Mouse (Mus musculus) lung, embryonic 14.5 days (tissue): ENCODE measurements around the gene Mapk8ip1. TPM values are rescaled to one million over a fixed set of nuclear protein-coding genes. Genes with fewer than 3 reads are reported as not detected.

Experiments
- ATAC-seq: fragments of 200-750 bp; cut with Nextera tagmentation; 2 replicates; pipeline ENCODE4 v1.8.0; 2017; ENCODE audit warnings: mild to moderate bottlenecking, moderate TSS enrichment, moderate library complexity; ENCODE audit not compliant: insufficient read depth
- DNase-seq: peaks from one replicate; pipeline ENCODE4 v3.0.0-alpha.2; 2015
- H3K27ac ChIP-seq: fragments of 300-500 bp; sonication (generic); 2 replicates; pipeline ENCODE4 v1.5.1; 2014; ENCODE audit warnings: low read depth, mild to moderate bottlenecking, moderate library complexity
- H3K27me3 ChIP-seq: fragments of 300-500 bp; sonication (generic); 2 replicates; pipeline ENCODE4 v1.6.1; 2014; ENCODE audit warnings: low read length, control low read depth; ENCODE audit not compliant: insufficient read depth
- H3K36me3 ChIP-seq: fragments of 300-500 bp; sonication (generic); 2 replicates; pipeline ENCODE4 v1.6.1; 2014; ENCODE audit warnings: control low read depth; ENCODE audit not compliant: insufficient read depth
- H3K4me1 ChIP-seq: fragments of 300-500 bp; sonication (generic); 2 replicates; pipeline ENCODE4 v1.6.1; 2014; ENCODE audit warnings: antibody characterized with exemption, control low read depth; ENCODE audit not compliant: insufficient read depth
- H3K4me2 ChIP-seq: fragments of 300-500 bp; sonication (generic); 2 replicates; pipeline ENCODE4 v1.6.1; 2014; ENCODE audit warnings: mild to moderate bottlenecking
- H3K4me3 ChIP-seq: fragments of 300-500 bp; sonication (generic); 2 replicates; pipeline ENCODE4 v1.5.1; 2014; ENCODE audit warnings: low read depth, low read length
- H3K9ac ChIP-seq: fragments of 300-500 bp; sonication (generic); 2 replicates; pipeline ENCODE4 v1.6.1; 2014
- H3K9me3 ChIP-seq: fragments of 300-500 bp; sonication (generic); 2 replicates; pipeline ENCODE4 v1.6.1; 2016; ENCODE audit warnings: low read depth, low read length, control low read depth
- CTCF ChIP-seq: IDR thresholded peaks from 2 replicates; pipeline ENCODE4 v1.5.1; 2016; ENCODE audit warnings: antibody characterized with exemption, low read depth
- WGBS: fragments of 180-500 bp; shearing (Covaris S2); extraction: QIAGEN DNeasy Blood & Tissue Kit; methylation state at CpG from one replicate; pipeline ENCODE4 v1.1.7; 2014; 5-methylcytosine and 5-hydroxymethylcytosine counted together
- microRNA-seq: library from miRNA; unstranded; fragments of <30 nt; microRNA quantifications from one replicate; pipeline ENCODE4, GENCODE M21; 2016; ENCODE audit warnings: borderline number of aligned reads
- polyA plus RNA-seq: library from polyadenylated mRNA; unstranded; fragments of >200 nt; fragmentation: Nextera tagmentation; extraction: Ambion mirVana; gene quantifications from 2 replicates; pipeline ENCODE4 v1.2.1, GENCODE M21; 2014

The Mapk8ip1 gene
- polyA plus RNA-seq, 1 experiment from 2014 or later = 6.2 TPM

DNA sequence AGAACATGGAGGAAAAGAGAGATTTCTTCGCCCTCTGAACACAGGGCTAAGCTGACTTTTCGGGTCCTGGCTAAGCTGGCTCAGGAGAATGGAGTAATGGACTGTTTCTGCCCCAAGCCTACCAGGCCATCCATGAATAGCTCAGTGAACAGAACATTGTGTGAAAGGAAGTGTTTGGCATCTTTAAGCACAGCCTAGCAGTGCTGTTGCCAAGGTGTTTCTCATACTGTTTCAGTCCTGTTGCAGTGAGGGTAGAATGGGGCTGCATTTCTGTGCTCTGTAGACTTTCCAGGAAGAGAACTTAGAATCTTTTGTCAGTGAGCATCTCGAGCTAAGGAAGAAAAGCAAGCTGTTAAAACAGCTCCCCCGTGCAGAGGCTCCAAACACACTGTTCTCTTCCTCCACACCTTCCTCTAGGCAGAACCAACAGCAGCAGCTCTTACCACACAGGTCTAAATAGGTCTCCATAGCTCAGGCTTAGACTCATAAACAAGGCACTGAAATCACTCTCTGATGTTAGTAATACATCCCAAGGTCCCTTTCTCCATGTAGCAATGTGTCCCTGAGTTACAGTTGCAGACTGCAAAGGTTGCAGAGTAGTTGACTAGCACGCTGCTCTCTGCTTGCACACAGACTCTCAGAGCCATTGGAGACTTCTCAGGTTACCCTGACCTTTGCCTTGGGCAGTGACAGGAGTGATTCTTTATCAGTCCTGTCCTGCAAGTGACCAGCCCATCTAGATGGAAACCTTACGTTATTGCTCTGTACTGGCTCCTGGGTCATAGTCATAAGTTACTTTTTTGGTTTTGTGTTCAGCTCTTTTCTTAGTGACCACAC lies 51.3 kb downstream of the Mapk8ip1 start:
- 51% methylated on average over 6 of the region's 6 CpGs for WGBS
- no peak for TF ChIP-seq CTCF

DNA sequence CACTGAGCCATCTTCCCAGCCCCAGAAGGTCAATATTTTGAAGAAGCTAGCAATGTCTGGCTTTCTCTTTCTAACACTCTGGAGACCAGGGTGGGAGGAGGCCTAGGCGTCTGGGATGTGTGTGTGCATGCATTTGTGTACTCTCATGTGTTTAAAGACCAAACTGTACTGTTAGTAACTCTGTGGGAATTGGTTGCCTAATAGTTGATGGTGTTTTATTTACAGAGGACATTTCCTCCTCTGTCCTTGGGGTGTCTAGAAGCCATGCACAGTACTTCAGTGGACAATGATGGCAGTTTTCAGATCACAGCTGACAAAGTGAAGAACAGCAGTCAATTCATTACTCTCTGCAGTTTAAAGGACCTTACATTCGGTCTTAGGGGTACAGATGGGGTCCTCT lies 53.9 kb downstream of the Mapk8ip1 start:
- Histone ChIP-seq H3K27me3 (no peaks in the 10 kb centered on the region), H3K4me2 (no peak overlapping the region), H3K9me3 (no peaks in the 10 kb centered on the region), H3K36me3 (peaks cover 64% of the 10 kb centered on the region), H3K4me1 (no peaks in the 10 kb centered on the region), H3K4me3 (no peak overlapping the region), H3K27ac (no peak overlapping the region), H3K9ac (no peak overlapping the region)
- WGBS = 80% methylated on average over 2 of the region's 2 CpGs
- no peak for ATAC-seq
- no peak for TF ChIP-seq CTCF
- no peak for DNase-seq

More for the DNA sequence above, 51.3 kb downstream of the Mapk8ip1 start:
- Histone ChIP-seq H3K27ac (no peak overlapping the region), H3K9me3 (no peaks in the 10 kb centered on the region), H3K36me3 (peaks cover 60% of the 10 kb centered on the region), H3K27me3 (no peaks in the 10 kb centered on the region), H3K9ac (no peak overlapping the region), H3K4me3 (no peak overlapping the region), H3K4me2 (no peak overlapping the region), H3K4me1 (no peaks in the 10 kb centered on the region)
- ATAC-seq (no peak), DNase-seq (no peak)

DNA sequence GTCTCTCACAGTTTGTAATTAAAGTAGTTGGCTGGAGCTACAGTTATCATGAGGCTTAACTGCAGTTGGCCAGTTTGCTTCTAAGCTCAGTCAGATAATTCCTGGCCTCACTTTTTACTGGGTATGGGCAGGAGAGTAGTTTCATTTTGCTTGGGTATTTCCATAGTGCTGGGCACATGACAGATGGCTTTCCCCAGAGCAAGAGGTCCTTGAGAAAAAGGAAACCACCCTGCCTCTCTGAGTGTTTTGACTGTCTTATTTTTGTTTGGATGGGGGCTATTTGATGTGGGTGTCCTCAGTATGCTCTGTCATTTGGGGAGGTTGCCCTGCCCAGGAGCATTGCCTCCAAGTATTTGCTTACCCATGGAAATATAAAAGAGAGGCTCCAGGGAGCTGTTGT lies 58.6 kb downstream of the Mapk8ip1 start:
- ATAC-seq = no peak
- Histone ChIP-seq H3K9ac (no peak overlapping the region), H3K4me1 (no peaks in the 10 kb centered on the region), H3K4me3 (no peak overlapping the region), H3K36me3 (peaks cover 48% of the 10 kb centered on the region), H3K27ac (no peak overlapping the region), H3K9me3 (no peaks in the 10 kb centered on the region), H3K27me3 (no peaks in the 10 kb centered on the region), H3K4me2 (no peak overlapping the region)
- DNase-seq = no peak
- no peak for TF ChIP-seq CTCF

Small RNA genes lying within 50 kb of the gene (microRNA-seq; reads per million reads assigned to microRNA genes)
- not detected for gene Mir7000

Other genes with a start within 250 kb of the Mapk8ip1 start
- 16.6 and 19.8 TPM in 2 replicates for gene Pex16, start 26.6 kb downstream of the Mapk8ip1 start, polyA plus RNA-seq
- 15.3 and 16.6 TPM in 2 replicates for gene Large2, start 26.4 kb downstream of the Mapk8ip1 start, polyA plus RNA-seq
- gene 1700029I15Rik, start 18.7 kb downstream of the Mapk8ip1 start, polyA plus RNA-seq = 1.1 and 1.2 TPM in 2 replicates
- gene Cry2, start 32.8 kb upstream of the Mapk8ip1 start, polyA plus RNA-seq = 19.9 and 22.0 TPM in 2 replicates
- 14.7 and 16.9 TPM in 2 replicates for gene Slc35c1, start 59.3 kb upstream of the Mapk8ip1 start, polyA plus RNA-seq
- 1.7 and 1.8 TPM in 2 replicates for gene Chst1, start 198.4 kb upstream of the Mapk8ip1 start, polyA plus RNA-seq